Mouse (Mus musculus) retina, embryonic 14.5 days (tissue): ENCODE results near the gene Trim66.

Experiments
- DNase-seq: peaks from one replicate; pipeline ENCODE4 v3.0.0-alpha.2; 2015; ENCODE audit warnings: low spot score

Trim66 gene

GRCm38 (mm10) chr7:109508034-109508433, at the start of gene Trim66:
Gene Trim66 (minus strand): TSS chr7:109508134.
- no peak for DNase-seq

GRCm38 (mm10) chr7:109546726-109547125, 38.8 kb upstream of the Trim66 start:
- DNase-seq: no peak

- DNase-seq: no peak
These were observed 38.3 kb upstream of the Trim66 start for GRCm38 (mm10) chr7:109546186-109546585.

DNA sequence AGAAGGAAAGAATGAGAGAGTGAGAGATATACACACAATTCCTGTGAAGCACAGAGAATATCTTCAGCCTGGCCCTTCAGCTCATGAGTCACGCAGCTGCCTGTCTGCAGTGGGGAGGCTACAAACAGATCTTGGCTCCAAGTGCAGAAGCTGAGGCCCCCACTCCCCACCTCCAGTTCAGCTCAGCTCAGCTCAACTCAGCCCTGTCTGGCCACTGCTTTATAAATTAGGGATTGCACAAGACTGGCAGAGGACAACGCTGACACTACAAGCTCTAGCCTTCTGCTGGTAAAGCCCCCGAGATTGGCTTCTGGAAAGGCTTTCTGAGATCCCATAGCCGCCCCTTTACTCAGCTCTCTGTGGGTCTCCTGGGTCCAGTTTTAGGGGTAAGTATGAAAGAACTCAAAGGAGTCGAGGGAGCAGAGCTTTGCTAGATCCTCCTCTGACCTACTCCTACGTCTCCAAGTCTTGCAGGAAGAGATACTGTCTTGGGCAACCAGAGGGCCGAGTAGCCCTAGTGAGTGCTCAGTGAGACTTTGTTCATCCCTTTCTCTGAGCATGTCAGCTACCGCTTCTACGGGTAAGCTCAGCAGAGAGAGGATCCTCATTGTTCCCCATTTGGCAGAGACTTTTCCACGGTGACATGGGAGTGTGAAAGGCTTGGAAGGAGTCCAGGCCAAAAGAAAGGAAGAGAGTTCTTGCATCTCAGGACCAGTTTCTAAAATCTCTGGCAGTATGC, 37.5 kb upstream of the Trim66 start:
- no peak for DNase-seq

- no peak for DNase-seq
These were observed 36.9 kb upstream of the Trim66 start for GRCm38 (mm10) chr7:109544792-109545191.

GRCm38 (mm10) chr7:109542364-109542628, 34.4 kb upstream of the Trim66 start:
- DNase-seq: no peak

DNA sequence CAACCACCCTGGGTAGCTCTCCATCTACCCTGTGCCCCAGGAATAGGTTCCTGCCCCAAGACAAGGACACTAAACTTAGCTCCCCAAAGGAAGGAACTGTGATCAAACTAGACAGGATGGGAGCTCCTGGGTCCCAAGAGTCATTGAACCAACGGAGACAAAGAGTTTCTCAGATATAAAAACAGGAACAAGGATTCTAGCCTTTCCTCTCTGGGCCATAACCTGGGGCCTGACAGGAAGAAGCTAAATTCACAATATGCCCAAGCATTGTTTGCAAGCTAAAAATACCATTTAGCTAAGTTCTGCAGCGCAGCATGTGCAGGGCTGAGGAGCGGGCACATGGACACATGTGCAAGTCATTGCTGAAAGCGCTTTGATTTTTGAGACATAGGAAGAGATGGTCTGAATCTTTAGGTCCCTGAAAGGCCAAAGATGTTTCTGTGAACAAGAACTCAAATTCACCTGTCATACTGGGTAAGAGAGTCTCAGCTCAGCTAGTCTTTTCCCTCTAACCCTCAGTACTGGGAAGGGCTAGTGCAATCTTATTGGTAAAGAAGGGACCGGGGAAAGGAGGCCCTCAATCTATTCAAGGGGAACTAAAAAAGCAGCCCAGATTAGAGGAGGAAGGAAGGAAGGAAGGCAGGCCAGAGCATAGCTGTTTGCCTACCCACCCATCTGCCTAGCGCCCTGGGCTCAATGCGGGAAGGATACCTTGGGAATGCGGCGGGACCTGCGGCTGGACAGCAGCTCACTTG, 33.9 kb upstream of the Trim66 start:
- no peak for DNase-seq

DNA sequence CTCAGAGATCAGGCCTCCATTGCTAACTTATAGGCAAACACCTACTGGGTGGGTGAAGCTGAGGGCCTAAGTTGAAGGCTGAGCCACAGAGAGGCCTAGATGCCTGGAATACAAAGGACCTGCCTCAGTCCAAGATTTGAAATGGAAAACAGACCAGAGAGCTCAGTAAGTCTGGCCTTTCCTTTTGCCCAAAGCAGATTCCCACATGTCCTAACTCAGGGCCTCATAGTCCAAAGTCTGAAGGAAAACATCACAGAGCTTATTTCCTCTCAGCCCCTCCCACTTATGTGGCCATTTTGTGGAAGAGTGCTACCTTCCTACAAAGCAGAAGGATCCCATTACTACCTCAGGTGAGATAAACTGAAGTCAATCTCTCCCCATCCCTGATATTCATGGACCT, 33.0 kb upstream of the Trim66 start:
- no peak for DNase-seq

GRCm38 (mm10) chr7:109536451-109536946, 28.6 kb upstream of the Trim66 start:
- DNase-seq: no peak

- DNase-seq: no peak
These were observed 27.0 kb upstream of the Trim66 start for GRCm38 (mm10) chr7:109534921-109535320.

DNA sequence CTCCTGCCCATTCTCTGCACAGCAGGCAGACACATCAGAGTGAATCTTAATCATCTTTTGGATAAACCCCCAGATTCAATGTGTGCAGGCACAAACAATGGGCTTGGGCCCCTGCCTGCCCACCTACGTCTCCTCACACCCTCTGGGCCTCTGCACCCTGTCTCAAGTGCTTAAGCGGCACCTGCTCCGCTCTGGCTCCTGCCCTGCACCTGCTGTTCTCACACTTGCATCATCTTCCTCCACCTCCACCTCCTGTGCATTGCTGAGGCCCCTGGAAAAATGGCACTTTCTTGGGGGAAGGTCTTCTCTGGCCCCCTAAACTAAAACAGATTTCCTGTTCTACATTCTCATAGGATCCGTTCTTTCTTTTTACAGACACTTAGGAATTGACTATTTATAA, 26.0 kb upstream of the Trim66 start:
- DNase-seq: no peak

DNA sequence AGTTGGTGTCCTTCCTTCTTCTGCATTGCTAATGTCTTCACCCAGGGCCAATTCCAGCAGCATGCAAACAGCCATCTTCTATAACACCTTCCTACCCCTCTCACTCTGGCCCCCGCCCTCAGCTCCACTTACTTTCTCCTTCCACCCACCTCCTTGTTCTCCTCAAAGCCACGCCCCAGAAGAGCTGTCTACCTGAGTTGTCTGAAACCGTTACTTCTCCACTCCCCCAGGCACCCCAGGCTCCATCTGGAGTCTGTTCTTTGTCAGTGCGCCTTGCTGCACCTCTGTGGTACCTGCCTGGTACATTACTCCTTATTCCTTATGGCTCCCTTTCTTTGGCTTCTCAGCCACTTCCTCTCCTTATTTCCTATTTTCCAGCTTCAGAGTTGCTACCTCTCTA, 25.2 kb upstream of the Trim66 start:
- no peak for DNase-seq

GRCm38 (mm10) chr7:109532691-109533090, 24.8 kb upstream of the Trim66 start:
- no peak for DNase-seq

DNA sequence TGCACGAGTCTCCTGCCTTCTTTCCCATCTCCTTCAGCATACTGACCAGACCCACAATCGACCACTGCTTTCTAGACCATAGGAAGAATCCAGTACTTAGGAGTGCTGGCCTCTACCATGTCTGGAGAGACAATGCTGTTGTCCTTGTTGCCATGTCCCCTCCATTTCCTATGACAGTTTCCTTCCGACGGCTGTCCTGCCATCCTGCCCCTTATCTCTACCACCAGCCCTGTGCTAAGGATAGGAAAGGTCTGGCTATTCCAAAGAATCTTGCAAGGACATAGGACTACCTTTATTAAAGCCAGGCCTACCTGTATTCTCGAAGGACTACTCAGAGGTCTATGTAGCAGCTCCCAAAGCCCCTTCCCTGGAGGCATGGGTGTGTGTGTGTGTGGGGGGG, 23.6 kb upstream of the Trim66 start:
- no peak for DNase-seq

GRCm38 (mm10) chr7:109529741-109530140, 21.8 kb upstream of the Trim66 start:
- no peak for DNase-seq

DNA sequence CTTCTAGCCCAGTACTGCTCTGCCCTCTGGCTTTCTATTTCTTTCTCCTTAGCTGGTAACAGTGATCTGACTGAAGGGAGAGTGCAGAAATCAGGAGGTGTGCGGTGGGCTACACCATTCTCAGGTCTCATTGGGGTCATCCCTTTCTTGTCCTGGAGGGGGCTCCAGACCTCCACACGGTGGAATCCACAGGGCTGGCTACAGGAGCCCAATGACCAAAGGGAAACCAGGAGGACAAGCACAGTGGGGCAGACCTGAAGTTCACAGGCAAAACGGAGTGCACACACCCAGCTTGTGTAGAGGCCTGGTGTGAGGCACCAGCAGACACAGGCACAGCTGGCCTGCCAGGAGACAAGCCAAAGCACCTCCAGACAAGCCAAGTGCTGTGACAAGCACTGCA, 20.4 kb upstream of the Trim66 start:
- DNase-seq: peak; percentile 76

DNA sequence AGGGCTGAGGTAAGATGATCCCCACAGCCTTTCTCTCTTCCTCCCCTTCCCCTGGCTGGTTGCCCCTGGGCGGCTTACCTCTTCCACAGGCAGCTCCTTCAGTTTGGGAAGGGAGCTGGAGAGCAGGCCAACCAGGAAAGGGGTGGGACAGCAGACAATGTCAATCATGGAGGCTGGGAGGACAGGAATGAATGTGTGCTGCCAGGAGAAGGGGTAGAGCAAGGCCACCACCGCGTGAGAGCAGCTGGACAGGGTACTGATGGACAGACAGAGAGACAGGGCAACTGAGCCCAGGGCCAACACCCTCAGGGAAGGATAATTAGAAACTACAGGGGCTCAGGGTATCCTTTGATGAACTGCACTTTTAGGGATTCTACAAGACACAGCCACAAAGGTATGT, 19.6 kb upstream of the Trim66 start:
- no peak for DNase-seq

- DNase-seq: no peak
These were observed 18.1 kb upstream of the Trim66 start for GRCm38 (mm10) chr7:109525740-109526663.

- no peak for DNase-seq
These were observed 16.8 kb upstream of the Trim66 start for GRCm38 (mm10) chr7:109524763-109525162.

DNA sequence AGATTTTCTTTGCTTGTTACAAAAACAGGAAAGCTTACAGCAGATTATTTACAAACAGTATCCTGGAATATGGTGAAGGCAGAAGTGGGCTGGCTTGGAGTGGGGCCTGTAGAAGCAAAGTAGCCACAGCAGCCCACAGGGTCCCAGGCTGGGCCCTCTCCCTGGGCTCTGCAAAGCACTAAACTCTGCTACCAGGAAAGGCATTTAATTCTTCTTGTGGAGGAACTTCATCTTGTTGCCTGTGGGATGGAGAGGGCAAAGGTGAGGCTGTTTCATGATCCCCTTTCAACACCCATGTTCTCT, 16.5 kb upstream of the Trim66 start:
- no peak for DNase-seq

GRCm38 (mm10) chr7:109523741-109524441, 16.0 kb upstream of the Trim66 start:
- DNase-seq: no peak

DNA sequence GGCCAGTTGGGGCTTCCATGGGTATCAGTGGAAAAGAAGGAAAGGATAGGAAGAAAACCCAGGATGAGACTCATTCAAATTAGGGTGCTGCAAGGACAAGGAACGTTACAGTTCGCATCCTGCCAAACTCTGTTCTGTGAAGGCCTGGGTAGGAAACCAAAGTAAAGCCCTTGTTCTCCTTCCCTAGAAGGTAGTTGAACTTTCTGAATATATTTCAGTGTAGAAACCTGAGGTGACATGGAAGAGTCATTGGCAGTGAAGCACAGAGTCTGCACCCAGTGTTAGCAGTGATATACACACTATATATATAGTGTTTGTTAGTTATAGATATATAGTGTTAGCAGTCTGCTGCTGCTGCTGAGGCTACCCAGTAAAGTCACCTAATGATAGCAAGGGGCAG, 15.4 kb upstream of the Trim66 start:
- DNase-seq: no peak
